Mouse (Mus musculus): ENCODE results near the gene Ednra. TPM values are rescaled to one million over a fixed set of nuclear protein-coding genes. Genes with fewer than 3 reads are reported as not detected.

Ednra gene
- polyA plus RNA-seq, 1 experiment = 2.4 TPM

DNA sequence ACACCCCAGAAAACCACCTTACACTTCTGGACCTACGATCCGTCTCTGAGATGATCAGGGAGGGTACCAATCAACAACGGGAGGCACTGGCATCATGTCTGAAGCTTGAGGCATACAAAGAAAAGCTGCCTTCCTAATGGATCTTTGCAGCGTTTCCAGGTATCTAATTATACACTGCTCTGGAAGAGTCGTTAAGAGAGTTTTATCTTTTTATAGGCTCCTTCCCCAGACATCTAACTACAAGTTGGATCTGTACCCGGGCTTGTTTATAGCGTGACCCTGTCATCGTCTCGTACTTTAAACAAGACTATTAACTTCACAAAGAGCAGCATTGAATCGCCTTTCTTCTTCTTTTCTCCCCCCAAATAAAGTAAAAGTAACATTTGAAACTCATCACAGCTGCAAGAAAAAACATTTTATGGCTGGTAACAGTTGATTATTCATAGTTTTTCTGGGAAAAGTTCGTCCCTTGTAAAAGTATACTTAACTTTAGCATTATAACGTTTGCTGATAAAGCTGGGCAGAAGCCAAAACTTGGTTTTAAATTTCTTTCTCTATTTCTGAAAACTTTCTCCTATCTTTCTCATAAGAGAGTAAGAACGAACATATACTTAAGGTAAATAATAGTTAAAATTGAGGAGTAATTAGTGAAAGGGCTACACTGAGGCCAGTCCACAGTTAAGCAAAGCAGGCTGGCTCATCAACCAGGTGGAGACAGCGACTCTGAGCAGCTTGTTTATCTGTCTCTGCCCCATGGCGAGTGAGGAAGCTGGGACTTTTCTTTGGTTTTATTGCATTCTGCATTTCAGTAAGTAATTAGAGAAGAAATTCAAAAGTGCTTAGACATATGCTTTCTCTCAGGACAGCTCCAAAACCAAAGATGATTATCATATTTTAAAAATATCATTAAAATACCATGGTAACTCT lies 42.0 kb downstream of the Ednra start:
- Histone ChIP-seq H3K4me3 (ENCODE audit: low read depth, low read length) (no peak overlapping the region), H3K4me1 (ENCODE audit: control insufficient read depth, insufficient read depth, insufficient read length, low read length) (no peaks in the 10 kb centered on the region), H3K27ac (ENCODE audit: insufficient read depth, low read depth, low read length) (no peak overlapping the region), H3K36me3 (ENCODE audit: control insufficient read depth, insufficient read depth, low read length) (no peaks in the 10 kb centered on the region), H3K27me3 (ENCODE audit: control insufficient read depth, insufficient read depth, low read length) (no peaks in the 10 kb centered on the region)
- WGBS = 32% methylated on average over 15 of the region's 15 CpGs
- TF ChIP-seq POLR2A (IDR thresholded peaks at IDR 0.05; ENCODE audit: low read depth, low read length) (no peak), CTCF (IDR thresholded peaks at IDR 0.05; ENCODE audit: extremely low read depth, insufficient read length, insufficient replicate concordance, low read depth, low read length) (no peak)

DNA sequence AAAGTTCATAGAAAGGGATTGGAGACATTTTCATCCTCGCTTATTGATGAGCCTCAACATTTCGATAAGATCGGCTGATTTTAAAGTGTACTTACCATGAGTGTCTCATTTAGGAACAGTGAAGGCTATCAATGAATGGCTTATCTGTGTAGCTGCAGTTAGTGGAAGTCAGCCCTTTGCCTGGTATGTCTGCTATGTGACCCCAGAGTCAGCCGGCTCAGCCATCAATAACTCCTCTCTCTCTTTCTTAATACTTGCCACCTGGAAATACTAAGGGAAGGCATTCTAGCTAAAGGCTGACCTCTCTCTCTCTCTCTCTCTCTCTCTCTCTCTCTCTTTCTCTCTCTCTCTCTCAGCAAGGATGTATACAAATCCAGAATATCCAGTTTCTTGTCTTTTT lies 52.2 kb downstream of the Ednra start:
- Histone ChIP-seq H3K27me3 (ENCODE audit: control insufficient read depth, insufficient read depth, low read length) (no peaks in the 10 kb centered on the region), H3K27ac (ENCODE audit: insufficient read depth, low read depth, low read length) (no peak overlapping the region), H3K4me3 (ENCODE audit: low read depth, low read length) (no peak overlapping the region), H3K4me1 (ENCODE audit: control insufficient read depth, insufficient read depth, insufficient read length, low read length) (no peaks in the 10 kb centered on the region), H3K36me3 (ENCODE audit: control insufficient read depth, insufficient read depth, low read length) (no peaks in the 10 kb centered on the region)
- WGBS = 56% methylated on average over 4 of the region's 4 CpGs
- TF ChIP-seq CTCF (IDR thresholded peaks at IDR 0.05; ENCODE audit: extremely low read depth, insufficient read length, insufficient replicate concordance, low read depth, low read length) (no peak), POLR2A (IDR thresholded peaks at IDR 0.05; ENCODE audit: low read depth, low read length) (no peak)

DNA sequence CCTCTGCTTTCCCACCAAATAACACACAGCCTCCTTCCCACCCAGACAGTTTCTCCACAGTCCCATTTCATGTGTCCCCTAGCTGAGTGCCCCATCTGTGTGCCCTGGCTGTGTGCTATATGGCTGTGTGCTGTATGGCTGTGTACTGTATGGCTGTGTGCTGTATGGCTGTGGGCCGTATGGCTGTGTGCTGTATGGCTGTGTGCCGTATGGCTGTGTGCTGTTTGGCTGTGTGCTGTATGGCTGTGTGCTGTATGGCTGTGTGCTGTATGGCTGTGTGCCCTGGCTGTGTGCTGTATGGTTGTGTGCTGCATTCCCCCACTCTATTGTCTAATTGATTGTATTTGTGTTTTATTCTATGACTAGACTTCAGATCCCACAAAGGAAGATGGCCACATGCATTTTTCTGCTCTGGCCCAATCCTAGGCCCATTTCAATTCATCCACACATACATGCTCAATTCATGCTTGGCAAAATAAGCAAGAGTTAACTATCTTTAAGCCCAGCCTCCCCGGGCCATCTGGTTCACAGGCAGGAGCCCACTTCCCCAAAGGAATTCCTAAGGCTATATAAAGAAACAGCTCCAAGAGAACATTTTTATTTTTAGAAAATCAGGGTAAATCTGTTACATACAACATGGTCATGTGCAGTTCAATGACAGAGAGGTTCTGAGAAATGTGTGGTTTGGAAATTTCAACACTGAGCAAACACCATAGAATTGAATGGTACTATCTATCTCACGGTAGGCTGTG lies 53.5 kb downstream of the Ednra start:
- Histone ChIP-seq H3K36me3 (ENCODE audit: control insufficient read depth, insufficient read depth, low read length) (no peaks in the 10 kb centered on the region), H3K4me1 (ENCODE audit: control insufficient read depth, insufficient read depth, insufficient read length, low read length) (no peaks in the 10 kb centered on the region), H3K27me3 (ENCODE audit: control insufficient read depth, insufficient read depth, low read length) (no peaks in the 10 kb centered on the region), H3K27ac (ENCODE audit: insufficient read depth, low read depth, low read length) (no peak overlapping the region), H3K4me3 (ENCODE audit: low read depth, low read length) (no peak overlapping the region)
- TF ChIP-seq CTCF (IDR thresholded peaks at IDR 0.05; ENCODE audit: extremely low read depth, insufficient read length, insufficient replicate concordance, low read depth, low read length) (no peak), POLR2A (IDR thresholded peaks at IDR 0.05; ENCODE audit: low read depth, low read length) (no peak)
- 87% methylated on average over 4 of the region's 4 CpGs for WGBS

DNA sequence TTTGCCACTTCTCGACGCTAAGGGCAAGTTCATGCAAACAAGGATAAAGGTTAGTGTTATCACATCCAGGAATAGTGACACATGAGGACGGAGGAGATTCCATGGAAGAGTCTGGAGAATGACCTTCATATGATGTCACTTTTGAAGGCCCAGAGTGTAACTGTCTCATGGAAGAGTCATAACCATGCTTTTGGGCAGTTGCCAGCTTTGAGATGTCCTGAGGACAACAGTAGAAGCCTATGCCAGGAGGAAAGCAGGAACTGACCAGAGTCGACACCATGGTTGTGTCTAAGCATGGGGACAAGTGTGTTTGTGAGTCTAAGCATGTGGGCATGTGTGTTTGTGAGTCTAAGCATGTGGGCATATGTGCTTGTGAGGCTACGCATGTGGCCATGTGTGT lies 56.3 kb downstream of the Ednra start:
- no peak overlapping the region for H3K4me3 ChIP-seq (ENCODE audit: low read depth, low read length)
- no peak overlapping the region for H3K27ac ChIP-seq (ENCODE audit: insufficient read depth, low read depth, low read length)
- no peaks in the 10 kb centered on the region for H3K36me3 ChIP-seq (ENCODE audit: control insufficient read depth, insufficient read depth, low read length)
- WGBS = 77% methylated on average over 5 of the region's 5 CpGs
- no peaks in the 10 kb centered on the region for H3K4me1 ChIP-seq (ENCODE audit: control insufficient read depth, insufficient read depth, insufficient read length, low read length)
- TF ChIP-seq CTCF (IDR thresholded peaks at IDR 0.05; ENCODE audit: extremely low read depth, insufficient read length, insufficient replicate concordance, low read depth, low read length) = no peak
- no peak for TF ChIP-seq POLR2A (IDR thresholded peaks at IDR 0.05; ENCODE audit: low read depth, low read length)
- H3K27me3 ChIP-seq (ENCODE audit: control insufficient read depth, insufficient read depth, low read length) = no peaks in the 10 kb centered on the region

DNA sequence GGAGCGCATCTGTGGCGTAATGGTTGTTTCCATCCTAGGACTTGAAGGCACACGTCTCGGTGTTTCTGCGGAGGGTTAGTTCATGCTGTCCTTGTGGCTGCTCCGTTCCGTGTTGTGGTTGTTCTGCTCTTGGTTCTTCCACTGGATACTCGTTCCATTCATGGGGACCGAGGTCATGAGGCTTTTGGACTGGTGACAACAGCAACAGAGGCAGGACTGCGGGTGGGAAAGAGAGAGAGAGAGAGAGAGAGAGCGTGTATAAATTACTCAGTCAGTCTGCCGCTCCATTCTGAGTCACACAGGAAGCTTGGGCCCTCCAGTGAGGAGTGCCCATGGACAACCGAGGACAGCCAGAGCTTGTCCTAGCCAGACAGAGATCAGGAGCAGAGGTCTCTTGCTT lies 59.4 kb downstream of the Ednra start:
- no peak overlapping the region for H3K27ac ChIP-seq (ENCODE audit: insufficient read depth, low read depth, low read length)
- TF ChIP-seq CTCF (IDR thresholded peaks at IDR 0.05; ENCODE audit: extremely low read depth, insufficient read length, insufficient replicate concordance, low read depth, low read length) = no peak
- TF ChIP-seq POLR2A (IDR thresholded peaks at IDR 0.05; ENCODE audit: low read depth, low read length) = no peak
- H3K27me3 ChIP-seq (ENCODE audit: control insufficient read depth, insufficient read depth, low read length) = no peaks in the 10 kb centered on the region
- no peaks in the 10 kb centered on the region for H3K4me1 ChIP-seq (ENCODE audit: control insufficient read depth, insufficient read depth, insufficient read length, low read length)
- no peaks in the 10 kb centered on the region for H3K36me3 ChIP-seq (ENCODE audit: control insufficient read depth, insufficient read depth, low read length)
- no peak overlapping the region for H3K4me3 ChIP-seq (ENCODE audit: low read depth, low read length)
- WGBS = 89% methylated on average over 13 of the region's 13 CpGs

DNA sequence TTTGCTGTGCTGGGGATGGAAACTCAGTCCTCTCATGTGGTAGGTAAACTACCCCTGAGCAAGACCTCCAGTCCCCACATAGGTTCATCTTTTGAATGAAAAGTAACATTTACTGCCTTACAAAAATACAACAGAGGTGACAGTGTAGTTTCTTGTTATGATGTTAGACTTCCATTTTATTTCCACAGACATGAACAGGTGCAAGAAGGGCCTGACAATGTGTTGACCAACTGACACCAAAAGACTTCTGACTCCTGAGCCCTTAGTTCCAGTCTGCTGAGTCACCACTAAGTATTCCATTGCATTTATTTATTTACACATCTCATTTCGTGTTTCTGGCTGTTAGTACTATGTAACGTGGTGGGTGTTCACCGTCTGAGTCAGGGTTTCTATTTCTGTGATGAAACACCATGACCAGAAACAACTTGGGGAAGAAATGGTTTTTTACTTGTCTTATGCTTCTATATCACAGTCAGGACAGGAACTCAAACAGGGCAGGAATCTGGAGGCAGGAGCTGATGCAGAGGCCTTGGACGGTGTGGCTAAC lies 64.7 kb downstream of the Ednra start:
- Histone ChIP-seq H3K4me3 (ENCODE audit: low read depth, low read length) (no peak overlapping the region), H3K27ac (ENCODE audit: insufficient read depth, low read depth, low read length) (no peak overlapping the region), H3K27me3 (ENCODE audit: control insufficient read depth, insufficient read depth, low read length) (no peaks in the 10 kb centered on the region), H3K4me1 (ENCODE audit: control insufficient read depth, insufficient read depth, insufficient read length, low read length) (no peaks in the 10 kb centered on the region), H3K36me3 (ENCODE audit: control insufficient read depth, insufficient read depth, low read length) (no peaks in the 10 kb centered on the region)
- 51% methylated on average over 4 of the region's 4 CpGs for WGBS
- no peak for TF ChIP-seq POLR2A (IDR thresholded peaks at IDR 0.05; ENCODE audit: low read depth, low read length)
- no peak for TF ChIP-seq CTCF (IDR thresholded peaks at IDR 0.05; ENCODE audit: extremely low read depth, insufficient read length, insufficient replicate concordance, low read depth, low read length)

DNA sequence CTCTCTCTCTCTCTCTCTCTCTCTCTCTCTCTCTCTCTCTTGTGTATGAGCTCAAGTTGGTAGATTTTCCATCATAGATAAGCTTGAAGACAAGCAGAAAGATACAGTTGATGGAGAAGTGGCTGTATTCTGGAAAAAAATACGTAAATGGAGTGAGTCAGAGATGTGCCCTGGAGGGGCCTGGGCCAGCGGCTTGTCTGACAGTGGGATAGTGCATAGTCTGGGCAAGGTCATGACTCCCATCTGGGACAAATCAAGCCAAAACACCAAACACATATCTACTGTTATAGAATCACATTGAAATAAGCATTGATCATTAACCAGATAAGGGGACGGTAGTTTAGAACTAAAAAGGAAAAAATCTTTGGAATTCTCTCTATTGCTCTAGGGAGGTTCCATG lies 65.9 kb downstream of the Ednra start:
- no peaks in the 10 kb centered on the region for H3K27me3 ChIP-seq (ENCODE audit: control insufficient read depth, insufficient read depth, low read length)
- TF ChIP-seq POLR2A (IDR thresholded peaks at IDR 0.05; ENCODE audit: low read depth, low read length) (no peak), CTCF (IDR thresholded peaks at IDR 0.05; ENCODE audit: extremely low read depth, insufficient read length, insufficient replicate concordance, low read depth, low read length) (no peak)
- 74% methylated on average over 3 of the region's 3 CpGs for WGBS

More for the DNA sequence above, 65.9 kb downstream of the Ednra start:
- Histone ChIP-seq H3K27ac (ENCODE audit: insufficient read depth, low read depth, low read length) (no peak overlapping the region), H3K36me3 (ENCODE audit: control insufficient read depth, insufficient read depth, low read length) (no peaks in the 10 kb centered on the region), H3K4me1 (ENCODE audit: control insufficient read depth, insufficient read depth, insufficient read length, low read length) (no peaks in the 10 kb centered on the region), H3K4me3 (ENCODE audit: low read depth, low read length) (no peak overlapping the region)

Measured in small intestine, adult 2 months (tissue).